Mouse (Mus musculus) limb, embryonic 11.5 days (tissue): ENCODE data around the gene Gnpnat1. TPM values are rescaled to one million over a fixed set of nuclear protein-coding genes. Genes with fewer than 3 reads are reported as not detected.
A peak's percentile ranks its signal among the peaks of the same experiment; 100 is the strongest.

ENCODE experiments used
- ATAC-seq: fragments of 200-750 bp; cut with Nextera tagmentation; 2 replicates; pipeline ENCODE4 v1.8.0; 2017; ENCODE audit warnings: low read depth; ENCODE audit not compliant: insufficient number of reproducible peaks, low FRiP score, low TSS enrichment
- DNase-seq: peaks from one replicate; pipeline ENCODE4 v3.0.0-alpha.2; 2015; ENCODE audit warnings: low spot score
- H3K27ac ChIP-seq: fragments of 300-500 bp; sonication (generic); replicated peaks from 2 replicates; pipeline ENCODE4 v1.5.1; 2014; ENCODE audit warnings: low read depth, mild to moderate bottlenecking, low read length
- H3K27me3 ChIP-seq: fragments of 300-500 bp; sonication (generic); 2 replicates; pipeline ENCODE4 v1.6.1; 2014; ENCODE audit warnings: mild to moderate bottlenecking, low read length, mixed read lengths; ENCODE audit not compliant: control insufficient read depth, insufficient read depth
- H3K36me3 ChIP-seq: fragments of 300-500 bp; sonication (generic); 2 replicates; pipeline ENCODE4 v1.6.1; 2014; ENCODE audit warnings: mild to moderate bottlenecking, low read length, moderate library complexity, mixed read lengths; ENCODE audit not compliant: control insufficient read depth, insufficient read depth
- H3K4me1 ChIP-seq: fragments of 300-500 bp; sonication (generic); 2 replicates; pipeline ENCODE4 v1.6.1; 2014; ENCODE audit warnings: low read length, mixed read lengths; ENCODE audit not compliant: control insufficient read depth, insufficient read depth
- H3K4me2 ChIP-seq: fragments of 300-500 bp; sonication (generic); 2 replicates; pipeline ENCODE4 v1.6.1; 2014; ENCODE audit warnings: low read depth, mild to moderate bottlenecking, moderate library complexity; ENCODE audit not compliant: severe bottlenecking
- H3K4me3 ChIP-seq: fragments of 300-500 bp; sonication (generic); 2 replicates; pipeline ENCODE4 v1.5.1; 2014; ENCODE audit warnings: low read depth, low read length
- H3K9ac ChIP-seq: fragments of 300-500 bp; sonication (generic); 2 replicates; pipeline ENCODE4 v1.6.1; 2014; ENCODE audit warnings: mild to moderate bottlenecking, low read length
- H3K9me3 ChIP-seq: fragments of 300-500 bp; sonication (generic); 2 replicates; pipeline ENCODE4 v1.6.1; 2016; ENCODE audit warnings: low read length; ENCODE audit not compliant: control insufficient read depth
- WGBS: fragments of 180-500 bp; shearing (Covaris S2); extraction: QIAGEN DNeasy Blood & Tissue Kit; methylation state at CpG from one replicate; pipeline ENCODE4 v1.1.7; 2014; 5-methylcytosine and 5-hydroxymethylcytosine counted together
- polyA plus RNA-seq: library from polyadenylated mRNA; unstranded; fragments of >200 nt; fragmentation: Nextera tagmentation; extraction: Ambion mirVana; gene quantifications from 2 replicates; pipeline ENCODE4 v1.2.1, GENCODE M21; 2014

Gnpnat1 gene
- polyA plus RNA-seq, 1 experiment from 2014 or later, result 58.3 TPM

DNA sequence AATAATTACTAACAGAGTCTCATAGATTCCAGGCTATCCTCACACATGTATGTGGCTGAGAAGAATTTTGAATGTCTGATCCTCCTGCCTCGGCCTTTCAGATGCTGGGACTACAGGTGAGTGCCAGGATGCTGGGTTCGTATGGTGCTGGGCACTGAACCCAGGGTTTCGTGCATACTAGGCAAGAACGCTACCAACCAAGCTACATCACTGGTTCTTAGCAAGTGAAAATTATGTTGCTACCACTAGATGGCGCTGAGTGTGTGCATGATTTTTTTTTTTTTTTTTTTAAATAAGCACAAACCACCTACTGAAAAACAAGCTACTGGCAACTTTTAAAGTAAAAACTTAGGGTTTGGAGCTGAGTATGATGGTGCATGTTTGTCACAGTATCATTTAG lies 18.5 kb upstream of the Gnpnat1 start:
- no peaks in the 10 kb centered on the region for H3K36me3 ChIP-seq
- no peak overlapping the region for H3K4me3 ChIP-seq
- no peak overlapping the region for H3K4me2 ChIP-seq
- ATAC-seq, result no peak
- no peak overlapping the region for H3K27ac ChIP-seq
- no peaks in the 10 kb centered on the region for H3K9me3 ChIP-seq
- DNase-seq, result no peak
- no peaks in the 10 kb centered on the region for H3K27me3 ChIP-seq
- 15% methylated on average over 5 of the region's 5 CpGs for WGBS
- no peaks in the 10 kb centered on the region for H3K4me1 ChIP-seq
- no peak overlapping the region for H3K9ac ChIP-seq

- Histone ChIP-seq H3K36me3 (no peaks in the 10 kb centered on the region), H3K9ac (no peak overlapping the region), H3K4me1 (no peaks in the 10 kb centered on the region), H3K4me2 (no peak overlapping the region), H3K9me3 (no peaks in the 10 kb centered on the region), H3K27ac (no peak overlapping the region), H3K4me3 (no peak overlapping the region), H3K27me3 (no peaks in the 10 kb centered on the region)
- DNase-seq (no peak), ATAC-seq (no peak)
- 75% methylated on average over 4 of the region's 4 CpGs for WGBS
Measured at GRCm38 (mm10) chr14:45422371-45422770, 17.7 kb upstream of the Gnpnat1 start.

DNA sequence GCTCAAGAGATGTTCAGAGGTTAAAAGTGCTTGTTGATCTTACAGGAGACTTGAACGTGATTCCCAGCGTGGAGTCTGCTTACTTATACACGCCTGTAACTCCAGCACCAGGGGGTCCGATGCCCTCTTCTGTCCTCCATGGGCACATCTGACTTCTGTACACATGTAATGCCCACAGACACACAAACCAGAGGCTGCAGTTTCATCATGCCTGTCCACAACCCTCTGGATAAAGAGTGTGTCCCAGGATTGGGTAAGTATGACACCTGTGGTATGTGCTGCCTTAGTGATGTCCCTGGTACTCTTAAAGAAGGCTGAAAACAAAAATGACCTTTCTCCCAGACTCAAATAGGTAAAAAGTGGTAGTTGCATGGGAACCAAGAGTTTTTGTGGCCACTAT lies 14.6 kb upstream of the Gnpnat1 start:
- ATAC-seq, result no peak
- WGBS, result 77% methylated on average over 4 of the region's 4 CpGs

DNA sequence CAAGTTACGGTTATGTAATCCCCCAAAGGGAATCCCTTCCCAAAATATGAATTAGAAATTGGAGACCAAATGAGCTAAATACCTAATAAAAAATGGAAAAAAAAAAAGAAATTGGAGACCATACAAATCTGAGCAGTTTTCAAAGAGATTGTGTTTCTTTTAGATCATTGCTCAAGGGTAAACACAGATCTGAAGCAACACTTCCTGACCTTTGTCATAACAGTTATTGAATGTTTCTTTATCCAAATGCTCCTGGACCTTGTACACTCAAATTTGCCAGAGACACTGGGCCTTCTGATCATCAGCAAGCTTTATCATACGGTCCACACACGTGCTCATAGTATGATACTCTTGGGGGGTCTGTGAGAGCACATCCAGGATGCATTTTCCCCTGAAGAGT lies 13.8 kb upstream of the Gnpnat1 start:
- Histone ChIP-seq H3K27me3 (no peaks in the 10 kb centered on the region), H3K9ac (no peak overlapping the region), H3K4me2 (no peak overlapping the region), H3K4me1 (no peaks in the 10 kb centered on the region), H3K36me3 (no peaks in the 10 kb centered on the region), H3K27ac (no peak overlapping the region), H3K9me3 (no peaks in the 10 kb centered on the region), H3K4me3 (no peak overlapping the region)
- DNase-seq (no peak), ATAC-seq (no peak)
- 87% methylated on average over 3 of the region's 3 CpGs for WGBS

More for the DNA sequence above, 14.6 kb upstream of the Gnpnat1 start:
- no peak overlapping the region for H3K4me2 ChIP-seq
- DNase-seq, result no peak
- H3K36me3 ChIP-seq, result no peaks in the 10 kb centered on the region
- no peaks in the 10 kb centered on the region for H3K4me1 ChIP-seq
- H3K27me3 ChIP-seq, result no peaks in the 10 kb centered on the region
- no peak overlapping the region for H3K9ac ChIP-seq
- H3K4me3 ChIP-seq, result no peak overlapping the region
- no peak overlapping the region for H3K27ac ChIP-seq
- H3K9me3 ChIP-seq, result no peaks in the 10 kb centered on the region

GRCm38 (mm10) chr14:45416265-45416664 lies 11.6 kb upstream of the Gnpnat1 start:
- Histone ChIP-seq H3K4me2 (no peak overlapping the region), H3K4me3 (no peak overlapping the region), H3K9ac (no peak overlapping the region), H3K27ac (no peak overlapping the region), H3K9me3 (no peaks in the 10 kb centered on the region), H3K27me3 (no peaks in the 10 kb centered on the region), H3K36me3 (no peaks in the 10 kb centered on the region), H3K4me1 (no peaks in the 10 kb centered on the region)
- ATAC-seq (no peak), DNase-seq (no peak)
- 86% methylated on average over 4 of the region's 4 CpGs for WGBS

DNA sequence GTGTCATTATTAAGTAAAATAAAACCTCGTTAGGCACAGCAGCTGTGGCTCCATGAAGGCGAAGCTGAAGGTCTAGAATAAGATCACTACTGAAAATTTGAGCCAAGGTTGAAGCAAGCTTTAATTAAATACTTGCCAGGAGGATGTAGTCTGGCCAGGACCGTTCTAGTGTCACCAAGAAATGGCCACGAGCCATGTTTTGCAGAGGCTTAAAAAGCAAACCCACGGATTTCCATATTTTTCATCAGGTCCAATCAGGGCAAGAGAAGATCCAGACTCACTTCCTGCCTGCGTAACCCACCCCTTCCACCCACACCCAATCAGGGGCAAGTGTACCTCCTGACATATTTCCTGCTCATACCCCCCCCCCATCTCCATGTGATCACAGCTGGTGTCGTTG lies 1.1 kb downstream of the Gnpnat1 start:
- Histone ChIP-seq H3K4me1 (no peaks in the 10 kb centered on the region), H3K27ac (no peak overlapping the region), H3K4me3 (no peak overlapping the region), H3K9ac (no peak overlapping the region), H3K27me3 (no peaks in the 10 kb centered on the region), H3K4me2 (no peak overlapping the region), H3K9me3 (no peaks in the 10 kb centered on the region), H3K36me3 (no peaks in the 10 kb centered on the region)
- WGBS, result 82% methylated on average over 7 of the region's 7 CpGs
- DNase-seq, result no peak
- ATAC-seq, result no peak

- H3K4me1 ChIP-seq, result no peaks in the 10 kb centered on the region
- ATAC-seq (no peak), DNase-seq (no peak)
- H3K27ac ChIP-seq, result no peak overlapping the region
- 81% methylated on average over 3 of the region's 3 CpGs for WGBS
- H3K9ac ChIP-seq, result no peak overlapping the region
- H3K36me3 ChIP-seq, result no peaks in the 10 kb centered on the region
- no peak overlapping the region for H3K4me2 ChIP-seq
- H3K4me3 ChIP-seq, result no peak overlapping the region
- no peaks in the 10 kb centered on the region for H3K27me3 ChIP-seq
- no peaks in the 10 kb centered on the region for H3K9me3 ChIP-seq
Measured at GRCm38 (mm10) chr14:45399836-45400235, 4.9 kb downstream of the Gnpnat1 start.

- H3K36me3 ChIP-seq, result no peaks in the 10 kb centered on the region
- no peaks in the 10 kb centered on the region for H3K27me3 ChIP-seq
- DNase-seq (no peak), ATAC-seq (no peak)
- peak overlapping the region; percentile 73 for H3K4me2 ChIP-seq
- peaks cover 7% of the 10 kb centered on the region; the same call in 1 of the 2 replicates for H3K4me1 ChIP-seq
- no peak overlapping the region for H3K27ac ChIP-seq
- peak overlapping the region; percentile 85 for H3K9ac ChIP-seq
- H3K4me3 ChIP-seq, result peak overlapping the region; percentile 85
- H3K9me3 ChIP-seq, result no peaks in the 10 kb centered on the region
- WGBS, result 29% methylated on average over 3 of the region's 3 CpGs
Measured at GRCm38 (mm10) chr14:45389194-45389593, 15.5 kb downstream of the Gnpnat1 start.
